Comparison of ENCODE assay signal across 18 mouse cellular contexts in the genomic region with DNA sequence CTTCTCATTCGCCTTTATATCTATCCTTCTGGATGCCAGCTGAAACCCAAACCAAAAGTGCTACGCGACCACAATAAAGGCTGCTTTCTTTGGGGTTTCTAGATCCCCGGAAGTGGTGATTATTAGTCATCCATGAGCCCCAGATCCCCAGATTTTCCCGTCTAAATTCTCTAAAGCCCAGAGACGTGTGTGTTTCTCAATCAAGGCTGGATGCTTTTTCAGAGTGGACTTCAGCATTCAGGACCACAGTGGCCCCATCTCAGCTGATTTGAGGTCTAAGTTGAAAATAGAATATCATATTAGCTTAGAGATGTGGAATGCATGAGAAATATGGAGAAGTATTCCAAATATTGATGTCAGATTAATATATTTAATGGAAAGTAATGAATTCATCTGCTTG.
"Had no signal": no experiment of that assay in that cellular context is flagged by ENCODE, and none has a peak within 500 bp of the region (broad histone marks: within the 10 kb centered on the region; RNA-seq: fewer than 3 reads in every experiment).

No protein-coding gene starts in this region.

- H3K4me3 ChIP-seq: lung, embryonic 15.5 days; megakaryocyte, embryonic 14.5 days; midbrain, embryonic 13.5 days; midbrain, embryonic 15.5 days; neural tube, embryonic 13.5 days; neural tube, embryonic 15.5 days; stomach, embryonic 15.5 days had no signal

- DNase-seq: liver, postnatal 0 days; lung, adult 2 months; lung, postnatal 14 days; lung, postnatal 36 days; retina, postnatal 1 day; right cerebral cortex, postnatal 14 days; thymus, adult 2 months; thymus, postnatal 25 days; thymus, postnatal 4 days had no signal

- ATAC-seq: liver, postnatal 0 days; lung, postnatal 0 days; midbrain, embryonic 13.5 days; midbrain, embryonic 15.5 days had no signal

- H3K27me3 ChIP-seq: lung, embryonic 15.5 days; megakaryocyte, embryonic 14.5 days; midbrain, embryonic 13.5 days; midbrain, embryonic 15.5 days; neural tube, embryonic 13.5 days; neural tube, embryonic 15.5 days; stomach, embryonic 15.5 days had no signal

- H3K4me2 ChIP-seq: lung, embryonic 15.5 days; midbrain, embryonic 11.5 days; midbrain, embryonic 13.5 days; midbrain, embryonic 15.5 days; neural tube, embryonic 13.5 days; neural tube, embryonic 15.5 days; stomach, embryonic 15.5 days had no signal

- H3K36me3 ChIP-seq: lung, embryonic 15.5 days; midbrain, embryonic 13.5 days; midbrain, embryonic 15.5 days; neural tube, embryonic 13.5 days; neural tube, embryonic 15.5 days; stomach, embryonic 15.5 days had no signal
